Mouse (Mus musculus) forebrain, embryonic 12.5 days (tissue): Measurements from ENCODE around the gene Tmem140. TPM values are rescaled to one million over a fixed set of nuclear protein-coding genes. Genes with fewer than 3 reads are reported as not detected.

ENCODE experiments used
- ATAC-seq: fragments of 200-750 bp; cut with Nextera tagmentation; 2 replicates; pipeline ENCODE4 v1.8.0; 2017; ENCODE audit warnings: moderate TSS enrichment; ENCODE audit not compliant: low FRiP score
- H3K27ac ChIP-seq: fragments of 300-500 bp; sonication (generic); 2 replicates; pipeline ENCODE4 v1.5.1; 2016; ENCODE audit warnings: mild to moderate bottlenecking
- H3K27me3 ChIP-seq: fragments of 300-500 bp; sonication (generic); 2 replicates; pipeline ENCODE4 v1.6.1; 2016; ENCODE audit warnings: mild to moderate bottlenecking
- H3K36me3 ChIP-seq: fragments of 300-500 bp; sonication (generic); replicated peaks from 2 replicates; pipeline ENCODE4 v1.6.1; 2016; ENCODE audit warnings: mild to moderate bottlenecking
- H3K4me1 ChIP-seq: fragments of 300-500 bp; sonication (generic); 2 replicates; pipeline ENCODE4 v1.6.1; 2016
- H3K4me2 ChIP-seq: fragments of 300-500 bp; sonication (generic); 2 replicates; pipeline ENCODE4 v1.6.1; 2016; ENCODE audit warnings: mild to moderate bottlenecking, moderate library complexity
- H3K4me3 ChIP-seq: fragments of 300-500 bp; sonication (generic); replicated peaks from 2 replicates; pipeline ENCODE4 v1.5.1; 2016; ENCODE audit warnings: mild to moderate bottlenecking
- H3K9ac ChIP-seq: fragments of 300-500 bp; sonication (generic); 2 replicates; pipeline ENCODE4 v1.6.1; 2016; ENCODE audit warnings: mild to moderate bottlenecking
- H3K9me3 ChIP-seq: fragments of 300-500 bp; sonication (generic); 2 replicates; pipeline ENCODE4 v1.6.1; 2016
- WGBS: fragments of 180-500 bp; shearing (Covaris S2); methylation state at CpG from one replicate; pipeline ENCODE4 v1.1.7; 2016; 5-methylcytosine and 5-hydroxymethylcytosine counted together
- polyA plus RNA-seq: library from polyadenylated mRNA; unstranded; fragments of >200 nt; fragmentation: Nextera tagmentation; extraction: Ambion mirVana; gene quantifications from 2 replicates; pipeline ENCODE4 v1.2.1, GENCODE M21; 2016

Tmem140 gene
- polyA plus RNA-seq, 1 experiment from 2014 or later: 1.8 TPM

DNA sequence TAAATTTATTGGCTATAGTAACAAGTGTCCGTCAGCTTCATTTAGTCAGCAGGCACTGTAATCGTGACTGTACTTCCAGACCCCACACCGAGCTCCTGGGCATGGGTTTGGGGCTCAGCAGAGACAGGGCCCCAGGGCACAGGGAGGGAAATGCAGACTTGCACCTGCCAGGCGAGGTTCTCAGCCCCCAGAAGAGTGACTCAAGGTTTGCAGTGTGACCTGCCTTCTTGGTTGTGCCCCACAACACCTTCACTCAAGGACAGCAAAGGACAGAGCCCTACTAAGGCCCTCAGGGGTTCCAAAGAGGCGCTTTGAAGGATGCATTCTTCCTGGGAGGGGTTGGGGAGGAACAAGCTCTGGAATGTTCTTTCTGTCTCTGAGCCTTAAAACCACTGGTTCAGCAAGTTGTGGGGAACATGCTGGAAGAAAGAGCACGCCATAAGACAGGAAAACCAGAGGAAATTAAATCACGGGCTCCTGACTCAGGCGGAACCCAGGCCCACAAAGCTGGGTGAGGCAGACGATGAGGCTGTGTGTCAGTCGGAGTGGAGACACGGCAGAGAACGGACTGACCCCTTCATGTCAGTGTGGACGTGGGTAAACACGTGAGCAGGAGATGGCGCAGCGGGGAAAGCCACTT, 16.3 kb downstream of the Tmem140 start:
- WGBS: 85% methylated on average over 16 of the region's 16 CpGs

DNA sequence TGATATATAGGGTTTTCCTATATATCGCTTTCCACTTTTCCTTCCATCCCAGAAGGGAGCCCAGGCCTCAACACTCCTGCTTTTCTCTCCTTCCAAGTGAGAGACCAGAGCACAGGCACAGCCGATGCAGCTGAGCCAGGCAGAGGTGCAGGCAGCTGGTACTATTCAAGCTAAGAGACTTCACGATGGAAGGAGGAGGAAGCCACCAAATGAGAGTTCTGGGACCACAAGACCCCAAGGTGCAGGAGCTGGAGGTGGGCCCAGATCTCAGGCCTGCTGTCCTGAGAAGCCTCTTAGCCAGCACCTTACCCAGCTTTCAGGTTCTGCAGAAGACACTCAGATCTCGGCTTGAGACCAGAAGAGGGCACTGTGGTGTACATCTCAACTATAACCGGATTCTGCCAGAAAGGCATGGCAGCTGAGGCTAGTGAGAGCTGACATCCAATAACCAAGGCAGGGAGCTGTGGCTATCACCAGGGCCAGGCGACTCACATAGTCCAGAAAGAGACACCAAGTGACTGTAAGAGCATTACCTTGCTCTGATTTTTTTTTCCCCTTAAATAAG, 17.0 kb downstream of the Tmem140 start:
- Histone ChIP-seq H3K4me2 (no peak overlapping the region), H3K9me3 (no peaks in the 10 kb centered on the region), H3K9ac (no peak overlapping the region), H3K36me3 (peaks cover 38% of the 10 kb centered on the region), H3K4me1 (peaks cover 20% of the 10 kb centered on the region), H3K27ac (no peak overlapping the region), H3K27me3 (no peaks in the 10 kb centered on the region), H3K4me3 (no peak overlapping the region)
- WGBS: 54% methylated on average over 6 of the region's 6 CpGs
- ATAC-seq: no peak

More for the DNA sequence above, 16.3 kb downstream of the Tmem140 start:
- Histone ChIP-seq H3K27ac (no peak overlapping the region), H3K9ac (no peak overlapping the region), H3K27me3 (no peaks in the 10 kb centered on the region), H3K4me1 (peaks cover 20% of the 10 kb centered on the region), H3K4me2 (no peak overlapping the region), H3K4me3 (no peak overlapping the region), H3K9me3 (no peaks in the 10 kb centered on the region), H3K36me3 (peaks cover 30% of the 10 kb centered on the region)
- ATAC-seq: no peak

DNA sequence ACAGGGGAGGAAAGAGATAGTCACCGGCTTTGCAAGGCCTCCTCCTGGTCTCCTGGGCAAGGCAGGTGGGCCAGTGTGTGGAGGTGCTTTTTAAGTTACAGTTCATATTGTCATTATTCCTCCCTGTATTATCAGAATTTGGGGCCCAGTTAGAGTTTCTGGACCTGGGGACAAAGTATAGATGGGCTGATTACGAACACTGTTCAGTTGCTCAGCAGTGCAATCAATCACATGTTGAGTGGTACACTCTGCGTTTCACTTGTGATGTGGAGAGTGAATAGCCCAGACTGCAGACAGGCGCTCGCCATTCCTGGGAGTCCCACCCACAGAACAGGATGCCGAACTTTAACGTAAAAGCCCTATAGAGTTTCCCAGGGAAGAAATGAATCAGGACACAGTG, 21.8 kb downstream of the Tmem140 start:
- WGBS: 91% methylated on average over 7 of the region's 7 CpGs

DNA sequence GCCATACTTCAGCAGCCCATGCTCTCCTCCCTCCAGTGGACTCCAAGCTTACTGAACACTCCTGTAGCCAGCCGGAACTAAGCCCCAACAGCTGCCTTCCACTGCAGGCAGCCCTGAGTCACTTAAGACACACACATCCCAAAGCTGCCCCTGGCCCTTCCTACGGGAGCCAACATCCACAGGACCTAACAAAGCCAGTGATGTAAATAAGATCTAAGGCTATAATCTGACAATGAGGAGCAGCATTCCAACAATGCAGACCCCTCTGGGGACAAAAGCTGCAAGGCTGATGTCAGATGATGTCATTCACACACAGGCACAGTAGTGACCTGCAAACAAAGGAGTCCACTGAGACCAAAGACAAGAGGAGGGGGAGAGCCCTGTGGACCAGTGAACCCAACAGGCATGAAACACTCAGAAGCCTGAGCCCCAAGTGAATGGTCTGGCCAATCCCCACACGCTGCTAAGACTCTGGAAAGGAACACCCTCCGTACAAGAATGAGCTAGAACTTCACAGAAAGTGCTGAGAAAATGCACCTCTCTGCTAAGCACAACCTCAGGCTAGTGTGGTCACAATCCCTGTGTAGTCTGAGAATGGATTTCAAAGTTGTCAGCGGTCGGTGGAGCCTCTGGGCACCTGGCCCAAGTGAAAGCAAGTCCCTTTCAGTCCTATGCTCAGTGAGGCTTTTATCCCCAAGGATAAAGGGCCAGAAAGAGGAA, 24.3 kb downstream of the Tmem140 start:
- H3K4me1 ChIP-seq: peaks cover 18% of the 10 kb centered on the region
- peak overlapping the region; percentile 70 for H3K27ac ChIP-seq
- H3K36me3 ChIP-seq: peaks cover 64% of the 10 kb centered on the region
- H3K4me3 ChIP-seq: no peak overlapping the region
- WGBS: 20% methylated on average over 6 of the region's 6 CpGs
- H3K9me3 ChIP-seq: no peaks in the 10 kb centered on the region
- ATAC-seq: peak; percentile 78
- H3K4me2 ChIP-seq: no peak overlapping the region
- no peak overlapping the region for H3K9ac ChIP-seq
- H3K27me3 ChIP-seq: no peaks in the 10 kb centered on the region

More for the DNA sequence above, 21.8 kb downstream of the Tmem140 start:
- no peaks in the 10 kb centered on the region for H3K27me3 ChIP-seq
- H3K4me3 ChIP-seq: no peak overlapping the region
- H3K9me3 ChIP-seq: no peaks in the 10 kb centered on the region
- H3K4me1 ChIP-seq: peaks cover 18% of the 10 kb centered on the region
- no peak overlapping the region for H3K4me2 ChIP-seq
- peaks cover 58% of the 10 kb centered on the region for H3K36me3 ChIP-seq
- no peak overlapping the region for H3K9ac ChIP-seq
- no peak for ATAC-seq
- H3K27ac ChIP-seq: no peak overlapping the region

DNA sequence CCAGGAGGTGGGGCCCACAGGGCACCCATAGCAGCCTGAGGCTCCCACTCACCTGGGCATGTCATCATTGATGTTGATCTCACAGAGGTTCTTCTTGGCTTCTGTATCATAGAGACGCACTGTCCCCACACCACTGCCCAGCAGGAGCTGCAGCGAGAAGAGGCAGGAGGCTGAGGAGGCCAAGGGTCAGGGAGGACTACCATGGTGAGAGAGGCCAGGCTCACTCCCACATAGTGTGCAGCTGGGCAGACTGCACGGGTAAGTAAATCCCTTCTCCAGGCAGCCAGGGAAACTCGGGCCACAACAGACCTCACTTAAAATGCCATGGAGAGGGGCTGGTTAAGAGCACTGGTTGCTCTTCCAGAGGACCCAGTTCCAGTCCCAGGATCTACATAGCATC, 26.2 kb downstream of the Tmem140 start:
- ATAC-seq: no peak
- H3K9ac ChIP-seq: no peak overlapping the region
- H3K36me3 ChIP-seq: peaks cover 63% of the 10 kb centered on the region
- no peaks in the 10 kb centered on the region for H3K9me3 ChIP-seq
- 0 out of 2 replicates have a peak overlapping the region, but pooled peaks have one; percentile 5 for H3K27ac ChIP-seq
- no peak overlapping the region for H3K4me3 ChIP-seq
- H3K4me2 ChIP-seq: no peak overlapping the region
- no peaks in the 10 kb centered on the region for H3K27me3 ChIP-seq
- 63% methylated on average over 4 of the region's 4 CpGs for WGBS
- H3K4me1 ChIP-seq: peaks cover 18% of the 10 kb centered on the region

DNA sequence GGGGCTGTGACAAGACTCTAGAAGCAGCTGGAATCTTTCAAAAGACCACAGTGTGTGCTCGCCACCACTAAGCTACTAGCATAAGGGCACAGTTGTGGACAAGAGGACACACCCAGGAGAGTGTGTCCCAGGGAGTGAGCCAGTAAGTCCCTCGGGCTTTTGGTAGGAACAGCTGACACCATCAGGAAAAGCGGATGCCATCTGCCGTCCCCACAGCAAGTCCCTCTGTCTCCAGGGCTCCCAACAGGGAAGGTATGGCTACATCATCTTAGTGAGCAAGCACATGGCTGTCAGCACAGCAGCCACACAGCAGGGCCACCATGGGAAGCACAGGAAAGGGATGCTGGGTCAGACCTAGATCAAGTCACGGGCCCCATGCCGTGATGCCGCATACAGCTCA, 32.6 kb downstream of the Tmem140 start:
- H3K9ac ChIP-seq: no peak overlapping the region
- H3K36me3 ChIP-seq: peaks cover 67% of the 10 kb centered on the region
- no peaks in the 10 kb centered on the region for H3K27me3 ChIP-seq
- H3K4me3 ChIP-seq: no peak overlapping the region
- H3K4me2 ChIP-seq: no peak overlapping the region
- no peak overlapping the region for H3K27ac ChIP-seq
- no peaks in the 10 kb centered on the region for H3K9me3 ChIP-seq
- no peak for ATAC-seq
- H3K4me1 ChIP-seq: no peaks in the 10 kb centered on the region
- WGBS: 88% methylated on average over 7 of the region's 7 CpGs

DNA sequence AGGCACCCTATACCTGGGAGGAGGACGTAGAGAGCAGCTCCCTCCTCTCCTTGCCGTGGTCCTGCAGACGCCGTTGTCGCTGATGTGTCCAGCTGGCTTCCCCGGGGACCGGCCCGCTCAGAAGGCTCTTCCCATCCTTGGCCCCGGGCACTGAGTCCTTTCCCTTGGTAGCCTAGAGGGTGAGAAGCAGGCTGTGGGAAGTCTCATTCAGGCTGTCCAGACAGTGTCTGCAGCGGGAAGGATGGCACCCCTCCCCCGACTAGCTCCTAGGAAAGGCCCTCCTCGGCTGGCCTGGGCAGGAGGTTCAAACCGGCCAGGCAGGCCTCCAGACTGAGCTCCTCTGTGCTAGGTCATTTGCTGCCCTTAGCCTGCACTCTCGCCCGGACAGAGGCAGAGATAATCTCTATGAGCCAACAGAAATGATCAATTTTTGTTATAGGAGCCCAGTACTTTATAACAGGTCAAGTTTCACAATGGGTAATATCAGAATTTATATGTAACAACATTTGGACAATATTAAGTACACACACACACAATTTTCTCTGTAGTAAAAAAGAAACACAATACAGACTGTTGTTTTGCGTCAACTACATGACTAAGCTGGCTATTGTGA, 33.3 kb downstream of the Tmem140 start:
- no peak for ATAC-seq
- Histone ChIP-seq H3K27ac (no peak overlapping the region), H3K9ac (no peak overlapping the region)

DNA sequence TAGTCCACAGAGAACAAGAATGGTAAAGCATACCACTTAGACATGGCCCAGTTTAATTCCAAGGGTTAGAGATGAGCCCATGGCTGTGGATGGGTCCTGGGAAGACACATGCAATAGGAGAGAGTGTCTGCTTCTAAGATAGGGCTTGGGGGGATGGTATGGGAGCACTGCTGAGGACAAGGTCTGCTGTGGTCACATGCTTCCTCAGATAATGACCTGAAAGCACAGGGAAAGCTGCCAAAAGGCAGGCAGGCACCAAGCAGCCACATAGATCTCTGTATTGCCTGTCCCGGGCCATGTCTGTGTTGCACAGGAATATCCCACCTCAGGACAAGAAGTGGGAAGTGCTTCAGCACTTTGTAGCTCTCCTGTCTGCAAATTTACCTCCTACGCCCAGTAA, 36.2 kb downstream of the Tmem140 start:
- peaks cover 61% of the 10 kb centered on the region for H3K36me3 ChIP-seq
- H3K4me3 ChIP-seq: no peak overlapping the region
- no peak overlapping the region for H3K9ac ChIP-seq
- H3K4me1 ChIP-seq: peaks cover 6% of the 10 kb centered on the region; the same call in 1 of the 2 replicates
- H3K4me2 ChIP-seq: no peak overlapping the region
- ATAC-seq: no peak
- no peak overlapping the region for H3K27ac ChIP-seq
- H3K27me3 ChIP-seq: no peaks in the 10 kb centered on the region
- H3K9me3 ChIP-seq: no peaks in the 10 kb centered on the region
- 92% methylated on average over 2 of the region's 2 CpGs for WGBS

More for the DNA sequence above, 33.3 kb downstream of the Tmem140 start:
- peaks cover 67% of the 10 kb centered on the region for H3K36me3 ChIP-seq
- H3K4me3 ChIP-seq: no peak overlapping the region
- H3K4me1 ChIP-seq: no peaks in the 10 kb centered on the region
- WGBS: 54% methylated on average over 16 of the region's 16 CpGs
- H3K4me2 ChIP-seq: no peak overlapping the region
- no peaks in the 10 kb centered on the region for H3K27me3 ChIP-seq
- H3K9me3 ChIP-seq: no peaks in the 10 kb centered on the region

DNA sequence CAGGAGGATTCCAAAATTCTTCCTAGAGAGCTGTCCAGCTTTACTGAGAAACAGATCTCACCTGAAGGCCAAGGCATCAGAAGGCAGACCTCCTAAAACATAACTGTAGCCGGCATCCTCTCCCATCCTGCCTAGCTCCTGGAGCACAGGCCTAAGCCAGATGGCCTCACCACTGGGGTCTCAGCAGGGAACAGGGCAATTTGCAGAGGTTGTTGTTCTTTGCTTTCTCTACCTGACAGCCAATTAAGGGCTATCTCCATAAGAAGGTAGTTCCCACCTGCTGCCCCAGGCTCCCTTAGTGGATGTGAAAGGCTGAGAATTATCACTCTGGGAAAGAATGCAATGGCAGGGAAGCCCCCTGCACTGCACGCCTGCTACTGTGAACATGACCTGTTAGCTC, 38.0 kb downstream of the Tmem140 start:
- Histone ChIP-seq H3K4me2 (no peak overlapping the region), H3K36me3 (peaks cover 57% of the 10 kb centered on the region), H3K4me3 (no peak overlapping the region), H3K4me1 (peaks cover 6% of the 10 kb centered on the region; the same call in 1 of the 2 replicates), H3K9ac (no peak overlapping the region), H3K27me3 (no peaks in the 10 kb centered on the region), H3K9me3 (no peaks in the 10 kb centered on the region), H3K27ac (no peak overlapping the region)
- 57% methylated on average over 2 of the region's 2 CpGs for WGBS
- no peak for ATAC-seq

DNA sequence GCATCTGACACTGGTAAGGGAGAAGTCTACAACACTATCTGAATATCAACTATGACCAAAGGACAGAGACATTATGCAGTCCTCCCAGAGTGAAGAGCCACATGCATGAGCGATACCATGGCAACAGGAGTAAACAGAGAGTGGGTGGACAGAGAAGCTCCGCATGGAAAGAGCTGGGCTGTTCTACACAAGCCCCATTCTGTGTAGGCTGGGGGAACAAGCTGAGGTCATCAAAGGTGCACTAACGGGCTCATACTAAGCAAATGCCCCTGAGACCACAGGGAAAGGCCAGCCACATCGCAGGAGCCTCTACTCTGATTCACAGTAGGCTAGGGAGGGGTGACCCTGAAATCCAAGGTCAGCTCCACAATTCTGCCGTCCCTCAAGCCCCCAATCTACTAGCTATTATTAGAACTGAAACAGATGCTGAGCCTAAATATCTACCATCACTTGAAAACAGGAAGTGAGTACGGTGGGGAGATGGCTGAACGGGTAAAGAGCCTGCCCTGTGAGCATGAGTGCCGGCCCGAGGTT, 39.0 kb downstream of the Tmem140 start:
- Histone ChIP-seq H3K36me3 (peaks cover 63% of the 10 kb centered on the region), H3K4me1 (peaks cover 6% of the 10 kb centered on the region; the same call in 1 of the 2 replicates), H3K9me3 (no peaks in the 10 kb centered on the region), H3K27me3 (no peaks in the 10 kb centered on the region), H3K9ac (no peak overlapping the region), H3K27ac (no peak overlapping the region), H3K4me3 (no peak overlapping the region), H3K4me2 (no peak overlapping the region)
- no peak for ATAC-seq
- 81% methylated on average over 9 of the region's 9 CpGs for WGBS

DNA sequence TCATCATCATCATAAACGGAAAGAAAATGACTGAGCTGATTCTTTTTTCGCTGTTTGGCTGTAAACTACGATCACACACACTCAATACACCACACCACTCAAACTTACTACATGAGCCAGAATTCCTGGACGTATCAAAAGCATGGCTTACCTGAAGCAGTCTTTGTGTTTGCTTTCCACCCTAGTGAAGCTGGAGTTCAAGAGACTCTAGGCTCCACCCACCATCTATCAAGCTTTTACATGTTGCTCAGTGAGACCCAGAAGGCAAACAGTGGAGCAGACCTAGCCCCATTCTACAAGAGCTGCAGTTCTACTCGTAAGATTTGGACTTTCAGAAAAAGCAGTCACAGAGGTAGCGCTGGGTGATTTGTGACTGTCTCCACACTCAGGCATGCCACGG, 39.6 kb downstream of the Tmem140 start:
- H3K36me3 ChIP-seq: peaks cover 68% of the 10 kb centered on the region

DNA sequence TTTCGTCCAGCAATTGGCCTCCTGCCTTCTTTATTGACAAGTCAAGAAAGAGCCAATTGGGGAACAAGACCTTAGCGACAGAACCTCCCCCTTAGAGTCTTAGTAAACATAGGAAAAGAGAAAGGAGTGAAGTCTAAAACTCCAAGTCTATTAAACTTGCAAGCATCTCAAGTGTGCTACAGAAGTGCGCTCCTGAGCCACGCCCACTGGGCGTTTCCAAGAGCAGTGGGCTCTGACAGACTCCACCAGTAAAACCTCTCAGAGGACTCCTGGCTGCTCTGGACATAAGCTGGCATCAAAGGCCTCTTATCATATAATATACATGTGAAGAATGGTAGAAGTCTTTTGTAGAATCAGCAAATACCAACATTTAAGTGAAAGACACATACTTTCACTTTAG, 40.5 kb downstream of the Tmem140 start:
- ATAC-seq: no peak
- WGBS: 74% methylated on average over 5 of the region's 5 CpGs
- Histone ChIP-seq H3K9me3 (no peaks in the 10 kb centered on the region), H3K27me3 (no peaks in the 10 kb centered on the region), H3K4me3 (no peak overlapping the region), H3K27ac (no peak overlapping the region), H3K9ac (no peak overlapping the region), H3K36me3 (peaks cover 70% of the 10 kb centered on the region), H3K4me1 (peaks cover 6% of the 10 kb centered on the region; the same call in 1 of the 2 replicates), H3K4me2 (no peak overlapping the region)

More for the DNA sequence above, 39.6 kb downstream of the Tmem140 start:
- H3K9me3 ChIP-seq: no peaks in the 10 kb centered on the region
- no peak overlapping the region for H3K9ac ChIP-seq
- 91% methylated on average over 7 of the region's 7 CpGs for WGBS
- ATAC-seq: no peak
- no peak overlapping the region for H3K27ac ChIP-seq
- peaks cover 6% of the 10 kb centered on the region; the same call in 1 of the 2 replicates for H3K4me1 ChIP-seq
- no peaks in the 10 kb centered on the region for H3K27me3 ChIP-seq
- no peak overlapping the region for H3K4me3 ChIP-seq
- no peak overlapping the region for H3K4me2 ChIP-seq
